Comparison of ENCODE assay signal across 23 mouse cellular contexts in the genomic region with DNA sequence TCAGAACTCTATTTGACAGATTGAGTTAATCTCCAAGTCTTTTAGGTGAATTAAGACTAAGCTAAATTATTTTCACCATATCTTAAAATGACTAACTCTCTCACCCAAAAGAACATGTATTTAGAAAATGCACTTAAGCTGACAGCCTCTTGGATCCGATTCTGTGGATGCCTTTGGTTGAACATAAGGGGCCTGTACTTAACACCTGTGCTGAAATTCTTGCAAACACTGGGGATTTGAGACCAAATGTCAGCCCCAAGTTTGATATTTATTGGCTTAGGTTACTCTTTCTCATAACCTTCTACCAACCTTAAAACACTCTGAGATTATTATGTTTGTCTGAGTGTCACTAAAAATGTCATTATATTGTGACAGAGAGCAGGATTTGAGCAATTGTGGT.
DNase-seq lines count a peak whose midpoint lies in the region; ATAC-seq and TF ChIP-seq lines count a peak whose summit lies in the region.
"Had no signal": no experiment of that assay in that cellular context is flagged by ENCODE, and none has a peak within 500 bp of the region (broad histone marks: within the 10 kb centered on the region; RNA-seq: fewer than 3 reads in every experiment).

No protein-coding gene starts in this region.

- no peak for TF ChIP-seq POLR2A in brain, embryonic 14.5 days (IDR thresholded peaks at IDR 0.05; ENCODE audit: borderline replicate concordance, extremely low read depth, insufficient read depth, insufficient read length, poor library complexity, severe bottlenecking)

- WGBS in forebrain, embryonic 14.5 days, result 72% methylated on average over 1 of the region's 1 CpGs
- WGBS in forebrain, embryonic 10.5 days, result 80% methylated on average over 1 of the region's 1 CpGs
- 68% methylated on average over 1 of the region's 1 CpGs for WGBS in forebrain, postnatal 0 days
- WGBS in forebrain, embryonic 13.5 days, result 83% methylated on average over 1 of the region's 1 CpGs

- H3K9me3 ChIP-seq in forebrain, embryonic 14.5 days (replicated peaks; ENCODE audit: control insufficient read depth, low read length), result no peaks in the 10 kb centered on the region
- H3K9me3 ChIP-seq in forebrain, embryonic 10.5 days, result no peaks in the 10 kb centered on the region
- no peaks in the 10 kb centered on the region for H3K9me3 ChIP-seq in forebrain, postnatal 0 days (ENCODE audit: low read length)
- no peaks in the 10 kb centered on the region for H3K9me3 ChIP-seq in forebrain, embryonic 13.5 days (replicated peaks)
- H3K9me3 ChIP-seq: G1E had no signal

- no peak overlapping the region for H3K4me2 ChIP-seq in forebrain, embryonic 14.5 days (ENCODE audit: low read length)
- H3K4me2 ChIP-seq in forebrain, postnatal 0 days (ENCODE audit: low read depth), result no peak overlapping the region
- no peak overlapping the region for H3K4me2 ChIP-seq in forebrain, embryonic 13.5 days

- H3K36me3 ChIP-seq in forebrain, embryonic 14.5 days (ENCODE audit: control insufficient read depth, insufficient read depth, low read length), result no peaks in the 10 kb centered on the region
- H3K36me3 ChIP-seq in forebrain, embryonic 10.5 days (replicated peaks), result no peaks in the 10 kb centered on the region
- H3K36me3 ChIP-seq in forebrain, postnatal 0 days (ENCODE audit: insufficient read depth), result no peaks in the 10 kb centered on the region
- no peaks in the 10 kb centered on the region for H3K36me3 ChIP-seq in forebrain, embryonic 13.5 days (ENCODE audit: poor library complexity, severe bottlenecking)
- H3K36me3 ChIP-seq: G1E had no signal

- H3K4me1 ChIP-seq in forebrain, embryonic 14.5 days (ENCODE audit: control insufficient read depth, insufficient read depth, low read length), result no peaks in the 10 kb centered on the region
- no peaks in the 10 kb centered on the region for H3K4me1 ChIP-seq in forebrain, embryonic 10.5 days
- H3K4me1 ChIP-seq in forebrain, postnatal 0 days (ENCODE audit: insufficient read depth), result 0 out of 2 replicates have a peak, but pooled peaks cover 4% of the 10 kb centered on the region
- peaks cover 4% of the 10 kb centered on the region; the same call in 1 of the 2 replicates for H3K4me1 ChIP-seq in forebrain, embryonic 13.5 days

- H3K27ac ChIP-seq in forebrain, embryonic 14.5 days (ENCODE audit: low read depth, low read length), result no peak overlapping the region
- H3K27ac ChIP-seq in forebrain, embryonic 10.5 days, result no peak overlapping the region
- no peak overlapping the region for H3K27ac ChIP-seq in forebrain, postnatal 0 days (ENCODE audit: low read depth, low read length)
- no peak overlapping the region for H3K27ac ChIP-seq in forebrain, embryonic 13.5 days

- no peak overlapping the region for H3K9ac ChIP-seq in forebrain, embryonic 14.5 days (ENCODE audit: low read length)
- H3K9ac ChIP-seq in forebrain, postnatal 0 days, result no peak overlapping the region
- no peak overlapping the region for H3K9ac ChIP-seq in forebrain, embryonic 13.5 days

- no peak for ATAC-seq in forebrain, embryonic 14.5 days
- peak; percentile 55 for ATAC-seq in forebrain, postnatal 0 days
- no peak for ATAC-seq in forebrain, embryonic 13.5 days
- ATAC-seq: activated CD4-positive, CD25-positive, alpha-beta regulatory T cell, adult 4 months; CD4-positive, CD25-positive, alpha-beta regulatory T cell, adult 4 months; Patski had no signal

- peak; percentile 61 for DNase-seq in forebrain, embryonic 14.5 days (ENCODE audit: low spot score)
- DNase-seq in forebrain, embryonic 10.5 days (ENCODE audit: extremely low spot score, low spot score), result no peak
- peak; percentile 31 for DNase-seq in forebrain, postnatal 0 days
- peak; percentile 13 for DNase-seq in heart, adult 11 months
- DNase-seq in heart, postnatal 4 days, result no peak
- peak; percentile 71 for DNase-seq in brain, embryonic 14.5 days (ENCODE audit: low read depth)
- DNase-seq in urinary bladder, postnatal 36 days (ENCODE audit: low spot score in 2 of 2), result no peak
- DNase-seq: adrenal gland, adult 2 months; adrenal gland, adult 8-10 months; adrenal gland, postnatal 10 days; adrenal gland, postnatal 14 days; adrenal gland, postnatal 25 days; adrenal gland, postnatal 36 days; B cell, adult 2 months; cerebellum, adult 11 months; cerebellum, adult 11-12 months; cerebellum, adult 18-20 months had no signal

- no peak overlapping the region for H3K4me3 ChIP-seq in forebrain, embryonic 14.5 days (ENCODE audit: low read depth, low read length)
- H3K4me3 ChIP-seq in forebrain, embryonic 10.5 days, result no peak overlapping the region
- H3K4me3 ChIP-seq in forebrain, postnatal 0 days (ENCODE audit: low read depth, low read length), result no peak overlapping the region
- H3K4me3 ChIP-seq in forebrain, embryonic 13.5 days, result no peak overlapping the region

- TF ChIP-seq CTCF in forebrain, postnatal 0 days (IDR thresholded peaks at IDR 0.05; ENCODE audit: low read depth), result no peak
- TF ChIP-seq CTCF in brain, embryonic 14.5 days (IDR thresholded peaks at IDR 0.05; ENCODE audit: borderline replicate concordance, extremely low read depth, insufficient read depth, insufficient read length), result no peak

- no peaks in the 10 kb centered on the region for H3K27me3 ChIP-seq in forebrain, embryonic 14.5 days (replicated peaks; ENCODE audit: control insufficient read depth, insufficient read depth, low read length)
- no peaks in the 10 kb centered on the region for H3K27me3 ChIP-seq in forebrain, embryonic 10.5 days (ENCODE audit: poor library complexity, severe bottlenecking)
- no peaks in the 10 kb centered on the region for H3K27me3 ChIP-seq in forebrain, postnatal 0 days (ENCODE audit: insufficient read depth, low read length)
- H3K27me3 ChIP-seq in forebrain, embryonic 13.5 days, result no peaks in the 10 kb centered on the region
- H3K27me3 ChIP-seq: CH12.LX had no signal

Comparison
In these comparisons a context has a peak if more than half of its experiments do, and no peak if none do; other contexts are left out.
1. DNase-seq: peak in forebrain, embryonic 14.5 days (single experiment), forebrain, postnatal 0 days (single experiment), heart, adult 11 months (single experiment) and brain, embryonic 14.5 days (single experiment); none in forebrain, embryonic 10.5 days (single experiment), heart, postnatal 4 days (single experiment) and urinary bladder, postnatal 36 days (0 of 2).